Mouse (Mus musculus): ENCODE data around the gene Mcts2.

DNA sequence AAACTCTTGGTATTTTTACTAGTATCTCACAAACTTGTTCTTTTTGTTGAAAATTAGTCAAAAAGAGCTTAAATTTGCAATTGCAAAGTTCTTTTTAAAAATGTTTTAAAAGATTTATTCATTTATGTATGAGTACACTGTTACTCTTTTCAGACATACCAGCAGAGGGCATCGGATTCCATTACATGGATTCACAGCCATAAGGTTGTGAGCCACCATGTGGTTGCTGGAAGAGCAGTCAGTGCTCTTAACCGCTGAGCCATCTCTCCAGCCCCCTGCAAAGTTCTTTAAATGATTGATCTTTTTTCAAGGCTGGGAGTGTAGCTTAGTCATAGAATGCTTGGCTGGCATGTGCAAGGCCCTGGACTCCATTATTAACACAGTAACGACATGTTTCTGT, 8.5 kb upstream of the Mcts2 start:
- TF ChIP-seq CTCF (IDR thresholded peaks at IDR 0.05; ENCODE audit: insufficient read depth, low read depth, low read length) (no peak), POLR2A (IDR thresholded peaks at IDR 0.05; ENCODE audit: insufficient read depth, low read depth, low read length) (no peak)

Measured in olfactory bulb, adult 2 months (tissue).